Mouse (Mus musculus): ENCODE results near the gene Lmbr1l. TPM values are rescaled to one million over a fixed set of nuclear protein-coding genes. Genes with fewer than 3 reads are reported as not detected.
"Not testable (repeated sequence)": the region's sequence is repeated elsewhere in the genome, so short reads cannot be mapped to it uniquely, and the experiment has no call there.

Gene Lmbr1l
- polyA plus RNA-seq, 1 experiment from 2014 or later: 4.9 TPM

DNA sequence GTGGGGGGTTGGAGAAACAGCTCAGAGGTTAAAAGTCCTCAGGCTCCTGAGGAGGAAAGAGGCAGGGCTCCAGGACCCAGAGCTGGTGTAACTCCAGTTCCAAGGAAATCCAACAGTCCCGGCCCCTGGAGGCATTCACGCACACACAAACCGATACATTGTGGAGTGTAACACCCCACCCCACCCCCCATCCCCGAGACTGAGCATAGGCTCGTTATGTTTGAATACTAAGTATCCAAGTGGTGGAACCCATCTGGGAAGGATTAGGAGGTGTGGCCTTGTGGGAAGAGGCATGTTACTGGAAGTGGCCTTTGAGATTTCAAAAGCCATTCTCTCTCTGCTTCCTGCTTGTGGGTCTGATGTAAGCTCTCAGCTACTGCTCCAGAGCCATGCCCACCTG is 3.5 kb upstream of the Lmbr1l start:
- WGBS (ENCODE audit: insufficient replicate concordance): 87% methylated on average over 5 of the region's 5 CpGs
- no peak overlapping the region for H3K27ac ChIP-seq (ENCODE audit: low read depth)
- no peak overlapping the region for H3K9ac ChIP-seq (replicated peaks)
- H3K9me3 ChIP-seq (ENCODE audit: low read length): no peaks in the 10 kb centered on the region
- H3K36me3 ChIP-seq (replicated peaks; ENCODE audit: insufficient read depth, low read length): no peaks in the 10 kb centered on the region
- H3K4me1 ChIP-seq (ENCODE audit: insufficient read depth): peaks cover 6% of the 10 kb centered on the region
- no peak for TF ChIP-seq EP300 (IDR thresholded peaks at IDR 0.05; ENCODE audit: low read depth)
- no peak for TF ChIP-seq CTCF (IDR thresholded peaks at IDR 0.05; ENCODE audit: low read depth)
- no peak overlapping the region for H3K4me3 ChIP-seq (ENCODE audit: low read depth, low read length)
- ATAC-seq: no peak
- no peak for DNase-seq
- no peak overlapping the region for H3K4me2 ChIP-seq (ENCODE audit: low read depth, low read length)
- no peaks in the 10 kb centered on the region for H3K27me3 ChIP-seq (ENCODE audit: insufficient read depth, low read length)

DNA sequence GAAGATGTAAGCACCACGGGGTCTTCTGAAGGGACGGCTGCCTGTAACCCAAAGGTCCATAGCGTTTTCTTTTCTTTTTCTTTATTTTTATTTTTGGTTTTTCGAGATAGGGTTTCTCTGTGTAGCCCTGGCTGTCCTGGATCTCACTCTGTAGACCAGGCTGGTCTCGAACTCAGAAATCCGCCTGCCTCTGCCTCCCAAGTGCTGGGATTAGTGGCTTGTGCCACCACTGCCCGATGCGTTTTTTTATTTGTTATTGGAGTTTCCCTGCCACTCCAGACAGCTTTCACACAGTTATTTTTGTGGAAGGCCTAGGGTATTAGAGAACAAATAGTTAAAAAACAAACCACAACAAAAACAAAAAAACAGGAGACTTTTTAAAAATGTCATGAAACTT is 466 bp upstream of the Lmbr1l start:
- DNase-seq; ATAC-seq; H3K36me3 ChIP-seq (replicated peaks; ENCODE audit: insufficient read depth, low read length); H3K9me3 ChIP-seq (ENCODE audit: low read length); H3K27me3 ChIP-seq (ENCODE audit: insufficient read depth, low read length): not testable (repeated sequence)
- peak overlapping the region; percentile 17 for H3K9ac ChIP-seq (replicated peaks)
- 16% methylated on average over 8 of the region's 8 CpGs for WGBS (ENCODE audit: insufficient replicate concordance)
- peaks cover 18% of the 10 kb centered on the region for H3K4me1 ChIP-seq (ENCODE audit: insufficient read depth)
- peak overlapping the region; percentile 98 for H3K27ac ChIP-seq (ENCODE audit: low read depth)
- H3K4me3 ChIP-seq (ENCODE audit: low read depth, low read length): peak overlapping the region; percentile 97
- H3K4me2 ChIP-seq (ENCODE audit: low read depth, low read length): peak overlapping the region; percentile 97

DNA sequence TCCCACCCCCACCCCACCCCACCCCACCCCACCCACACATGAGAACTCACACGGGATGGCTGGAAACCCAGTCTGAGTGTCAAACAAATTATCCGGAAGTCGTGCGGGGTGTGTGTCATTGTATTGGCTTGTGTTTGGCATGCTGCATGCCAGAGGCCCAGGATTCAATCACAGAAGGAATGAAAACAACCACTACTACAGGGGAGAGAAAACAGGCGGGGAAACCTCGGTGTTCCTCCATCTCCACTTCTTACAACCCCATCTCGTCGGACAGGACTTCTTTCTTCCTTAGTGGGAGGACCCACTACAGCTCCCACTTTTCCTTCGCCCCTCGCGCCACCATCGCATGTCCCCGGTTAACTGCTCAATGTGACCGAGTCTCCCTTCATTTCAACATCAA is 940 bp downstream of the Lmbr1l start:
- H3K27me3 ChIP-seq (ENCODE audit: insufficient read depth, low read length): no peaks in the 10 kb centered on the region
- peak overlapping the region; percentile 97 for H3K4me2 ChIP-seq (ENCODE audit: low read depth, low read length)
- H3K27ac ChIP-seq (ENCODE audit: low read depth): peak overlapping the region; percentile 98
- 2% methylated on average over 14 of the region's 14 CpGs for WGBS (ENCODE audit: insufficient replicate concordance)
- H3K36me3 ChIP-seq (replicated peaks; ENCODE audit: insufficient read depth, low read length): peaks cover 5% of the 10 kb centered on the region
- peaks cover 16% of the 10 kb centered on the region for H3K4me1 ChIP-seq (ENCODE audit: insufficient read depth)
- DNase-seq (no peak), ATAC-seq (no peak)
- peak overlapping the region; percentile 97 for H3K4me3 ChIP-seq (ENCODE audit: low read depth, low read length)
- TF ChIP-seq EP300 (IDR thresholded peaks at IDR 0.05; ENCODE audit: low read depth): no peak
- TF ChIP-seq CTCF (IDR thresholded peaks at IDR 0.05; ENCODE audit: low read depth): no peak
- peak overlapping the region; percentile 88 for H3K9ac ChIP-seq (replicated peaks)
- no peaks in the 10 kb centered on the region for H3K9me3 ChIP-seq (ENCODE audit: low read length)

DNA sequence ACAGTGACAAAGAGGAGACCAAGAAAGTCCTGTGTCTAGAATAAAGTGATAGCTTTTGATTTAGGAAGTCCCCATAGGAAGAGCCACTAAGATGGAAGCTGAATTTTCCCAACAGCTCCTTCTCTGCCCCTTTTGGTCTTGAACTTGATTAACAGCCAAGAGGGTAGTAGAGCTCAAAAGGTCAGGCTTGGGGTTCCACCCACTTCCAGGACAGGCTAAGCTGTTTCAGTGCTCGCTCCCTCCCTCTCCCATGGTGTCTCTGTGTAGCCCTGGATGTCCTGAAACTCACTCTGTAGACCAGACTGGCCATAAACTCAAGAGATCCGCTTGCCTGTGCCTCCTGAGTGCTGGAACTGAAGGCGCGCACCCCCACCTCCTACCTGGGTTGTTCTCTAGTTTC is 2.0 kb downstream of the Lmbr1l start:
- H3K9me3 ChIP-seq (ENCODE audit: low read length): no peaks in the 10 kb centered on the region
- peaks cover 16% of the 10 kb centered on the region for H3K4me1 ChIP-seq (ENCODE audit: insufficient read depth)
- no peak for DNase-seq
- 87% methylated on average over 4 of the region's 4 CpGs for WGBS (ENCODE audit: insufficient replicate concordance)
- no peak for ATAC-seq
- no peaks in the 10 kb centered on the region for H3K27me3 ChIP-seq (ENCODE audit: insufficient read depth, low read length)
- H3K9ac ChIP-seq (replicated peaks): no peak overlapping the region
- peak overlapping the region; percentile 97; the same call in 1 of the 2 replicates for H3K4me2 ChIP-seq (ENCODE audit: low read depth, low read length)
- H3K36me3 ChIP-seq (replicated peaks; ENCODE audit: insufficient read depth, low read length): peaks cover 14% of the 10 kb centered on the region
- no peak overlapping the region for H3K4me3 ChIP-seq (ENCODE audit: low read depth, low read length)
- no peak overlapping the region for H3K27ac ChIP-seq (ENCODE audit: low read depth)
- TF ChIP-seq EP300 (IDR thresholded peaks at IDR 0.05; ENCODE audit: low read depth) (no peak), CTCF (IDR thresholded peaks at IDR 0.05; ENCODE audit: low read depth) (no peak)

DNA sequence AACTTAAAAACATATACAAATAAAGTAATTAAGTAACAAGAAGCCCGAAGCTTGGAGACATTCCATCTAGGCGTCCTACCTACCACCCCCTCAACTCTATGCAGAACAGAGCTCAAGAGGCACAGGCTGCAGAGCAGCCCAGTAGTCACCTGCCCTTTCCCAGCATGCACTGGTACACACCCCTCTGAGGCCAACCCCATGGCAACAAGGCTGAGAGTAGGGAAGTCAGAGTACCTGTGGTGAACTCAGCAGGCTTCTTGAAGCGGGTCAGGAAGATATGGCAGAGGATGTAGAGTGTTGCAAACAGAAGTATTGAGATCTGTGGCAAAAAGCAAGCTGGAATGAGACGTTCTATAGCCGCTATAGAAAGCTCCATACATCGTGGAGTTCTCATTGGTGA is 3.1 kb downstream of the Lmbr1l start:
- DNase-seq (no peak), ATAC-seq (no peak)
- no peak overlapping the region for H3K4me3 ChIP-seq (ENCODE audit: low read depth, low read length)
- H3K4me2 ChIP-seq (ENCODE audit: low read depth, low read length): no peak overlapping the region
- H3K4me1 ChIP-seq (ENCODE audit: insufficient read depth): peaks cover 16% of the 10 kb centered on the region
- no peak overlapping the region for H3K9ac ChIP-seq (replicated peaks)
- H3K27me3 ChIP-seq (ENCODE audit: insufficient read depth, low read length): no peaks in the 10 kb centered on the region
- no peak for TF ChIP-seq EP300 (IDR thresholded peaks at IDR 0.05; ENCODE audit: low read depth)
- no peak for TF ChIP-seq CTCF (IDR thresholded peaks at IDR 0.05; ENCODE audit: low read depth)
- H3K27ac ChIP-seq (ENCODE audit: low read depth): no peak overlapping the region
- peaks cover 21% of the 10 kb centered on the region for H3K36me3 ChIP-seq (replicated peaks; ENCODE audit: insufficient read depth, low read length)
- H3K9me3 ChIP-seq (ENCODE audit: low read length): no peaks in the 10 kb centered on the region
- 84% methylated on average over 6 of the region's 6 CpGs for WGBS (ENCODE audit: insufficient replicate concordance)

DNA sequence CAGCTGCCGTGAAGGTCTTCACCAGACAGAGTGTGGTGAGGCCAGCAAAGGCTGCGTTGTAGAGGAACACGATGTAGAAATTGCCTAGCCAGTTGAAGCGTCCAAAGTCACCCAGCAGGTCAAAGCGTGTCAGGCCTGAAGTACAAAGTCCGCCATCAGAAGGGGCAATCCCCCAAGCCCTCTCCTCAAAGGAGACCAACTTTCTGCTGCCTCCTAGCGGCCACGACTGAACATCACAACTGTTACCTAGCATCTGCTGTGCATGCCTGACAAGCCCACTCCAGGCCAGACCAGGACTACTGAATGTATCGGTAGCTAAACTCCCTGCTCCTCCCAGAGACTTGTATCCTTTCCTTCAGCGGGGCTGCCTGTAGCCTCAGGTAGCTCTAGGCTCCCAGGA is 13.3 kb downstream of the Lmbr1l start:
- Histone ChIP-seq H3K9me3 (ENCODE audit: low read length) (no peaks in the 10 kb centered on the region), H3K4me2 (ENCODE audit: low read depth, low read length) (no peak overlapping the region), H3K36me3 (replicated peaks; ENCODE audit: insufficient read depth, low read length) (peaks cover 34% of the 10 kb centered on the region), H3K4me3 (ENCODE audit: low read depth, low read length) (no peak overlapping the region), H3K9ac (replicated peaks) (no peak overlapping the region), H3K4me1 (ENCODE audit: insufficient read depth) (no peaks in the 10 kb centered on the region), H3K27me3 (ENCODE audit: insufficient read depth, low read length) (peaks cover 2% of the 10 kb centered on the region), H3K27ac (ENCODE audit: low read depth) (no peak overlapping the region)
- WGBS (ENCODE audit: insufficient replicate concordance): 39% methylated on average over 10 of the region's 10 CpGs
- DNase-seq (peak; percentile 51), ATAC-seq (peak; percentile 31; the same call in 1 of the 2 replicates)
- TF ChIP-seq EP300 (IDR thresholded peaks at IDR 0.05; ENCODE audit: low read depth): no peak
- peak; percentile 69 for TF ChIP-seq CTCF (IDR thresholded peaks at IDR 0.05; ENCODE audit: low read depth)

DNA sequence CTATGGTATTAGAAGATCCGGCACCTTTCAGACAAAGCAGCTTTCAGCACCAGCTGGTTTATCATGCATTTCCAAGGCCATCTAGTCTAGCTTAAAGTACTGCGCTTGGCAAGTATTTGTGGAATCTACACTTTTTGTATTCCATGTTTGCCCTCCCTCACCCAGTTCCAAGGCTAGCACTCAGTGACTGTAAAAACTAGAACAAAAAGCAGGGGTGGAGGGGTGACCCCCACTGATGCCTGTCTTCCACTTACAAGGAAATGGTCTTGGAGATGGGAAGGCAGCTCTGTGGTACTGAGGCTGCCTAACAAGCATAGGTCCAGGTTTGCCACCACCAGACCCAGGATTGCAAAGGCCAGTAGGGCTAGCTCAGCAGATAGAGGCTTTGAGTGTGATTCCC is 15.4 kb downstream of the Lmbr1l start:
- Histone ChIP-seq H3K36me3 (replicated peaks; ENCODE audit: insufficient read depth, low read length) (peaks cover 21% of the 10 kb centered on the region), H3K4me1 (ENCODE audit: insufficient read depth) (peaks cover 5% of the 10 kb centered on the region; the same call in 1 of the 2 replicates), H3K9me3 (ENCODE audit: low read length) (no peaks in the 10 kb centered on the region), H3K9ac (replicated peaks) (no peak overlapping the region), H3K27me3 (ENCODE audit: insufficient read depth, low read length) (peaks cover 22% of the 10 kb centered on the region), H3K4me2 (ENCODE audit: low read depth, low read length) (no peak overlapping the region), H3K4me3 (ENCODE audit: low read depth, low read length) (no peak overlapping the region), H3K27ac (ENCODE audit: low read depth) (no peak overlapping the region)
- 84% methylated on average over 2 of the region's 2 CpGs for WGBS (ENCODE audit: insufficient replicate concordance)
- no peak for ATAC-seq
- no peak for TF ChIP-seq CTCF (IDR thresholded peaks at IDR 0.05; ENCODE audit: low read depth)
- TF ChIP-seq EP300 (IDR thresholded peaks at IDR 0.05; ENCODE audit: low read depth): no peak
- no peak for DNase-seq
